Mouse (Mus musculus) MEL (cell line): ENCODE measurements at regions not wholly inside any gene's neighbourhood (a gene's known extent, or its start where the extent isn't known, plus 50 kb on each side); places are given as distances from the start of the nearest gene placed in this dataset.

Experiments
- CHD1 ChIP-seq: IDR thresholded peaks from 2 replicates; pipeline ENCODE4 v1.6.1; 2012; ENCODE audit warnings: low read depth, mild to moderate bottlenecking, inconsistent platforms, low read length, improper control_type of control experiment
- CTCF ChIP-seq, 3 experiments: IDR thresholded peaks in 2 of 3; conservative IDR thresholded peaks in 1 of 3; 2 replicates each; pipeline ENCODE4 v1.5.1; 2011 to 2012; ENCODE audit warnings: low read length in 3 of 3, low read depth in 2 of 3, mild to moderate bottlenecking in 2 of 3, improper control_type of control experiment in 1 of 3, inconsistent platforms in 1 of 3, mixed read lengths in 1 of 3, moderate library complexity in 1 of 3; ENCODE audit not compliant: control insufficient read depth in 1 of 3, insufficient read depth in 1 of 3, poor library complexity in 1 of 3, severe bottlenecking in 1 of 3
- EP300 ChIP-seq, 2 experiments: IDR thresholded peaks; 2 replicates each; pipeline ENCODE4 v1.6.1; 2011; ENCODE audit warnings: improper control_type of control experiment in 2 of 2, low read length in 2 of 2, low read depth in 1 of 2, mild to moderate bottlenecking in 1 of 2
- HCFC1 ChIP-seq: IDR thresholded peaks from 2 replicates; pipeline ENCODE4 v1.6.1; 2012; ENCODE audit warnings: low read depth, mild to moderate bottlenecking, inconsistent platforms, low read length, improper control_type of control experiment, moderate library complexity
- MYC ChIP-seq: IDR thresholded peaks from 2 replicates; pipeline ENCODE4 v1.6.1; 2011; ENCODE audit warnings: low read depth, mild to moderate bottlenecking, low read length, improper control_type of control experiment, moderate library complexity
- POLR2A ChIP-seq, 2 experiments: IDR thresholded peaks; 2 replicates each; pipeline ENCODE4 v1.6.1; 2011 to 2012; ENCODE audit warnings: low read length in 2 of 2, mild to moderate bottlenecking in 2 of 2, control low read depth in 1 of 2, improper control_type of control experiment in 1 of 2, low read depth in 1 of 2, moderate library complexity in 1 of 2; ENCODE audit not compliant: control insufficient read depth in 1 of 2, insufficient read depth in 1 of 2, poor library complexity in 1 of 2
- TAL1 ChIP-seq: IDR thresholded peaks from 2 replicates; pipeline ENCODE4 v1.6.1; 2012; ENCODE audit warnings: mild to moderate bottlenecking, inconsistent platforms, low read length, moderate library complexity, mixed read lengths
- TBP ChIP-seq: IDR thresholded peaks from 2 replicates; pipeline ENCODE4 v1.8.0; 2011; ENCODE audit warnings: low read depth, low read length, improper control_type of control experiment
- USF1 ChIP-seq: IDR thresholded peaks from 2 replicates; pipeline ENCODE4 v1.6.1; 2014; ENCODE audit warnings: low read depth, mild to moderate bottlenecking, inconsistent platforms, low read length, improper control_type of control experiment, moderate library complexity
- USF2 ChIP-seq, 2 experiments: IDR thresholded peaks; 2 replicates each; pipeline ENCODE4 v1.6.1; 2011 to 2012; ENCODE audit warnings: improper control_type of control experiment in 2 of 2, low read length in 2 of 2, borderline replicate concordance in 1 of 2, inconsistent platforms in 1 of 2, low read depth in 1 of 2, mild to moderate bottlenecking in 1 of 2; ENCODE audit not compliant: insufficient read depth in 1 of 2
- ZKSCAN1 ChIP-seq: IDR thresholded peaks from 2 replicates; pipeline ENCODE4 v1.6.1; 2012; ENCODE audit warnings: low read depth, mild to moderate bottlenecking, inconsistent platforms, low read length, improper control_type of control experiment, moderate library complexity
- ZNF384 ChIP-seq: IDR thresholded peaks from 2 replicates; pipeline ENCODE4 v1.6.1; 2012; ENCODE audit warnings: low read depth, mild to moderate bottlenecking, inconsistent platforms, low read length, improper control_type of control experiment

DNA sequence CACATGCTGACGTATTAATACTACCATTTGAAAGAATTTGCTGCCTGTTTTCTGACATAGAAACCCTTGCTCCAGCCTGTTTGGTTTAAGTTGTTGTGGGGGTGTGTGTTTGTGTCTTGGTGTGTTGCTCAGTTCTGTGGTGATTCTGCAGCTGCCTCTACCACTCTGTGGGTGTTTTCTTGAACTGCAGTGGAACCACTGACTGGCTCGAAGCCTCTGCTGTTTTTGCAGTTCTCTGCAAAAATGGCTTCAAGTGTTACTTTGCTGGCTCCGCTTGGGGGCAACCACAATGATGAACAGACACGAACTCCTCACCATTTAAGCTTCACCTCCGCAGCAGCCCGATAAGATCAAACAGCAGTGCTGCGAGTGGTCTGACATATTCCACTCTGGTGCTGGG lies 274.6 kb downstream of the Ets1 start:
- TF ChIP-seq USF2 (IDR thresholded peaks at IDR 0.05; ENCODE audit: borderline replicate concordance in 1 of 2, insufficient read depth in 1 of 2, low read depth in 1 of 2, low read length in 2 of 2), result no peak
- TF ChIP-seq EP300 (IDR thresholded peaks at IDR 0.05; ENCODE audit: low read depth in 1 of 2, low read length in 2 of 2), result no peak
- TF ChIP-seq ZKSCAN1, result no peak
- no peak for TF ChIP-seq CHD1
- no peak for TF ChIP-seq CTCF (IDR thresholded peaks at IDR 0.05 in 2 of 3, conservative IDR thresholded peaks at IDR 0.05 in 1 of 3; ENCODE audit: control insufficient read depth in 1 of 3, insufficient read depth in 1 of 3, low read depth in 2 of 3, low read length in 3 of 3, poor library complexity in 1 of 3, severe bottlenecking in 1 of 3)
- TF ChIP-seq TAL1, result no peak
- no peak for TF ChIP-seq POLR2A (IDR thresholded peaks at IDR 0.05; ENCODE audit: control insufficient read depth in 1 of 2, insufficient read depth in 1 of 2, low read depth in 1 of 2, low read length in 2 of 2, poor library complexity in 1 of 2)
- TF ChIP-seq MYC, result no peak
- TF ChIP-seq TBP, result no peak
- no peak for TF ChIP-seq HCFC1
- TF ChIP-seq ZNF384, result no peak
- TF ChIP-seq USF1, result no peak
